Mouse (Mus musculus) E14TG2a.4 (cell line): ENCODE data around the gene Ormdl3.

Experiments used
- CTCF ChIP-seq: conservative IDR thresholded peaks from 2 replicates; pipeline ENCODE4 v1.5.1; 2014; ENCODE audit warnings: low read length
- NANOG ChIP-seq: IDR thresholded peaks from 2 replicates; pipeline ENCODE4 v1.6.1; 2014; ENCODE audit warnings: borderline replicate concordance, low read length, mixed read lengths
- POU5F1 ChIP-seq: IDR thresholded peaks from 2 replicates; pipeline ENCODE4 v1.6.1; 2014; ENCODE audit warnings: low read length, borderline replicate concordance

- no peak for TF ChIP-seq CTCF
- TF ChIP-seq POU5F1 = no peak
- no peak for TF ChIP-seq NANOG
Measured at GRCm38 (mm10) chr11:98583265-98583552, 4.0 kb downstream of the Ormdl3 start.
